Mouse (Mus musculus) right cerebral cortex, postnatal 4 days (tissue): Measurements from ENCODE around the gene Pelo.
A peak's percentile ranks its signal among the peaks of the same experiment; 100 is the strongest.

Experiments used
- DNase-seq: peaks from one replicate; pipeline ENCODE4 v3.0.0-alpha.2; 2022

Gene Pelo

DNA sequence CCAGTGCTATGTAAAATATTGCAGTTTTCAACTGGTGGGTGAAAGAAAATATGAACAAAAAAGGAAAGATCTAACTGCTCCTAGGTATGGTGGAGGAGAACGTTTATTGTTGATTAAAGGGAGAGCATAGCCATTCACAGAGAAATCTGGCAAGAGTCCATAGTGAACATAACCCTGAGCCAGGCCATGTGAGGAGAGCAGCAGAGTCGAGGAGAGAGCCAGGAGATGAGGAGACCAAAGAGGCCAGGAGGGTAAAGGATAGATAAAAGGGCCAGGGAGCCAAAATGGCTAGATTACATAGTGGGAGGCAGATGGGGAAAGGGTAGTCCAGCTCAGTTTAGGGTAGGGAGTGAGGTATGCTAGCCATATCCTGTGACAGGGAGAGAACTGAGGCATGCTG, 6.2 kb upstream of the Pelo start:
- no peak for DNase-seq

DNA sequence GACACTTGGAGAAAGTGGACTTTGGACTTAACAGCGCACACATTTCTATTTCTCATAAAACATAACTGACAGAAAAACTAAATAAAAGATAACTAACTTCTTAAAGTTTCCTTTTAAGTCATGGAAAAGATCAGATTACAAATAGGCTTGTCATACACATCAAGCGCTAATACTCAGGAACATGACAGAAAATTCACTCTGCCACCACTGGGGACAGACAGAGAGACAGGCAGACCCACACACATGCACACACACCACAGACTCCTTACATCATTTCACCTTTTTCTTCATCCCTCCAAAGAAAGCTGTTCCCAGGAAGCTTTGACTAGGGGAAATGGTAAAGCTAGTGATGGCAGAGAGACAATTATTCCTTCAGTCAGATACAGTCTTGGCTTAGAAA, 5.4 kb upstream of the Pelo start:
- DNase-seq, result no peak

DNA sequence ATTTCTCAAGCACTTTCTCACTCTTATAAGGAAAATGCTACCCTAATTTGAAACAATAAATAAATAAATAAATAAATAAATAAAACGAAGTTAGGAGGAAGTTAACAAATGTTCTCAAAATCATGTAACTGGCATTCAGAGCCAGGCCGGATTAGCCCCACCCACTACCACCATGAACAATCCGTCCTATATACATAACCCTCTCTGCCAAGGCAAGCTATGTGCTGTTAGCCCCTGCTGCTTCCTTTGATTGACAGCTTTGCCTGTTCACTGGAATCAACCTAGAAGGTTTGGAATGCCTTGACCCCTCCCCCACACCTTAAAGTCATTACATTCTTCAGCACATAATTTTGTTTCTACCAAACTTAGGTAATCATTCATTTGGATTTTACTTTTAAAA, 1.5 kb upstream of the Pelo start:
- DNase-seq, result no peak

DNA sequence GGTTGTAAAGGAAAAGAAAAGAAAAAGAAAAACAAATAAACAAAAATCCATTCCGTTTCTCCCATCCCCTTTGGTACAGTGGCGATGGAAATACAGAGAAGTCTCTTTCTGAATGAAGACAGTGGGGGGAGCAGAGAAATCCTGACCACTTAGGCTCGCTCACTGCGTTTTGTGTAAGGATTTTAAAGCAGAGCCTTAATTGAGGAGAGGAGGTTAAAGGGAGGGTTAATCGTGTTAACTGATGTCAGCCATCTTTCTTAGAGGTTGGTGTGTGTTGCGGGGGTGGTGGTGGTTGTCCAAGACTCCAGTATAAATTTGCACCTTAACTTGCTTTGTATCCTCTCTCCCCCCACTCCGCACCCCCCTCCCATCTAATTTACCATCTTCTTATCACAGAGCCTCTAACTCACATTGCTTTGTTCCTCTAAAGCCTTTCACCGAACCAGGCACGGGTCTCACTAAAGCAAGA, 1.0 kb upstream of the Pelo start:
- DNase-seq, result no peak

DNA sequence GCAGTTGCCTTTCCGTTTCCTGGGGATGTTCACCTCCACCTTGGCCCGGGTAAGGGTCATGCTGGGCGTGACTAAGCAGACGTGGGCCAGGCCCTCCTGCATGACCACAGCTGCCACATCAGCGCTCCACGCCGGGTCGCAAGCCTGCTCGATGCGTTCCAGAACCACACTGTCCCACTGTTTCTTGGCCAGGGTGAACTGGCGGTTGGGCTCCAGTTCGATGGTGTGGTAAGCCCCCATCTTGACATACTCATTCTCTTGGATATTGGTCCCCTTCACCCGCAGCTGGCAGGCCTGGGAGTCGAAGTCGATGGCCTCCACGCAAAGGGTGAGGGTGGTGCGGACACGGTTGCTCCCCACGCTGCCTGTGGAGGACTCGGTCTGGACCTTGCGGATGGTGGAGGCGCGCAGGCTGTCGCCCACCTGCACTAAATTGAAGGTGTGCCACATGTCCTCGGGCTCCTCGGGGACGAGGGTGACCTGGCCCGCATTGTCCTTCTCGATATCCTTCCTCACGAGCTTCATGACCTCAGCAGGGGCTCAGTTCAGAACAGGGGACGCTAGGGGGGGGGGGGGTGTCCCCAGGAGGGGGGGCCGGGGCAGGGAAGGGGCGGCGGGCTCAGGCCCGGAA, 476 bp downstream of the Pelo start:
- peak; percentile 22 for DNase-seq

DNA sequence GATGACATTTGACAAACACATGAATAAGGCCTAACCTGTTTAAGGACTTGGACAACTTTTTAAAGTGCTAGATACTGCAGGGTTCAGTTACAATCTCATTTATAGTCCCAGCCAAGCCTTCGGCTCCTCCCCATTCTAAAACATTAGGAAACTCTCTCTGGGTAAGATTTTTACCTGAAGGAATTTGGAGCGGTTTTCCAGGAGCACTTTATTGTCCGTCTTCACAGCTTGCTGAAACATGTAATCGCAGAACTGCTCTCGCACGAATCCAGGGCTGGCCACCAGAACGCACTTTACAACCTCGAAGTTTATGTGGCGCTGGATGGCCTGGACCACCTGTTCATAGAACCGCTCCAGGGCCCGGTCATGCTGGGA, 979 bp downstream of the Pelo start:
- no peak for DNase-seq

DNA sequence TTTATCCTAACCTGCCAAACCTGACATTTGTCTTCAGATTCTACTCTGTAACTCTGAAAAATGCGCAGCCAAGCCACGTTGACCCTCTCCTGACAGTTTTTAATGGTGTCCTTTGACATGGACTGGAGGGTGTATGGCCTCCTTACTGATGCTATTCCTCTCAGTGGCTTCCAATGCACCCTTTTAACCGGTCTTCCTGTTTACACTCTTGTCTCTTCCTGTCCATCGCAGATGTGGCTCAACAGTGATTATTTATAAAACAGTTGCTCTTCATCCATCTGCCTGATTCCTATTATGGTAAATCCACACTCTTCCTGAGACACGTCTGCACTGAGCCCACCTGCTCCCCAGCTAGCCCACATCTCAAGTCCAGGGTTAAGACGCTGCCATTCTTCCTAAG, 4.0 kb downstream of the Pelo start:
- no peak for DNase-seq

DNA sequence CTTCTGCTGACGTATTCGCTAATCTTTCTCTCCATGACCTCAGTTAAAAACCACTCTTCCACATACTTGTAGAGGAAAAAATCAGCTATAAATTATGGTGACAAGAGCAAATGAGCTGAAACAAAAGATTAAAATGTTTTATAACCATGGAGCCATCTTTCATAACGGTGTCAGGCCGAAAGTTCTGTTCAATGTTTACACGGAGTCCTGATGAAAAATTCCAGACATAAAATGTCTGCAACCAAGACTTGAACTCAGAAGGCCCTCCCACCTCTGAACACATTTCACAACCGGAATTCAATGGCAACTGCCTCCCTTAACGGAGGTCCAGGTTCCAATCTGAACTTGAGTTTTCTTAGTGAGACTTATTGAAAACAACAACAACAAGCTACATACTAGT, 7.6 kb downstream of the Pelo start:
- no peak for DNase-seq

DNA sequence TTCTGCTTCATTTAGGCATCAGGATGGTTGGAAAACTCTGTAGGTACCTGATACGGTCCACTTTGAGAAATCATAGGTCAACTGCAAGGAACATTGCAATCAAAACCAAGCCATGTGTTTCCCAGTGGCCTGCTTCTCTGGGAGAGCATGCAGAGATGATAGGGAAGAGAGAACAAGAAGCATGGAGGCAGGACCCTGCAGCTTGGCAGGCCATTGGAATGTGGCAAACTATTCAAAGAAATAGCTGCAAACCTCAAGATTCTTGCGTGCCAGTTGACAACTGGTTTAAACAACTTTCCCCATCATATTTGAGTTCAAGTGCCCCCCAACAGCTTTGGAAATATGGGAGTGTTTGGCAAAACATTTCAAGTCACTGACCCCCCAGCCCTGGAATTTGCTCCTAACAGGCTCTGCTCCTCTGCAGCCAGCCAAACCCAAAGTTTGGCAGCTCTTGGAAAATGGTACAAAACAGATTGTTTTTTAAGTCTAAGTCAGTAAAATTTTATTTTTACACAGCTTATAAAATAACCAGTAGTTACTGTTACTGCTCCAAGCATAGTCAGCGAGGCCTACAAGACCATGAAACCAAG, 9.9 kb downstream of the Pelo start:
- no peak for DNase-seq

DNA sequence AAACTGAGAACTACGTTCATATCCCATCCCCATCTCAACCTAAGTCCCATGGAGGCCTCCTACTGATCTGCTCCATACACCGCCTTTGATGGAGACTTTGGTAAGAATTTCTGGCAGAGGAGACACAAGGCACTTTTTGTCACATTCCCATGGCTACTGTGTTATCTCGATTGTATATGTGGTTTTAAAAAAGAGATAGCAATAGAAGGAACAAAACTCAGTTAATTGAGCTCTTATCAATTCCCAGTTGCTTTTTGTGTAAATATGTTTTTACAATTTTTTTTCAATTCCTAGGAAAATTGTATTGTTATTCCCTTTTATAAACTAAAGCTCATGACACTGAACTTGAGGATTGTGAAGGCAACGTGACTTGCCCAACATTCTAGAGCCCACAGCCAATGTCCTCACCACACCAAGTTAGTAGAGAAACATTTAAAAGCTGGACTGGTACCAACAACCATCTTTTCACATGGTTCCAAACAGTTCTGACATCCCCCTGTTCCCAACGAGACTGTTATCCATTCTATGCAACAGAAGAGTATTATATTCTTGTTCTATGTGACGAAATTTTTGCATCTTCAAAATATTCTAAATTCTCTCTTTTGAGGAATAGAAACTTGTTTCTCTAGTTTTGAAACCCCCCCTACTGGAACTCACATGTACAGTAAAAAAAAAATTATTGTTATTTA, 10.8 kb downstream of the Pelo start:
- no peak for DNase-seq

DNA sequence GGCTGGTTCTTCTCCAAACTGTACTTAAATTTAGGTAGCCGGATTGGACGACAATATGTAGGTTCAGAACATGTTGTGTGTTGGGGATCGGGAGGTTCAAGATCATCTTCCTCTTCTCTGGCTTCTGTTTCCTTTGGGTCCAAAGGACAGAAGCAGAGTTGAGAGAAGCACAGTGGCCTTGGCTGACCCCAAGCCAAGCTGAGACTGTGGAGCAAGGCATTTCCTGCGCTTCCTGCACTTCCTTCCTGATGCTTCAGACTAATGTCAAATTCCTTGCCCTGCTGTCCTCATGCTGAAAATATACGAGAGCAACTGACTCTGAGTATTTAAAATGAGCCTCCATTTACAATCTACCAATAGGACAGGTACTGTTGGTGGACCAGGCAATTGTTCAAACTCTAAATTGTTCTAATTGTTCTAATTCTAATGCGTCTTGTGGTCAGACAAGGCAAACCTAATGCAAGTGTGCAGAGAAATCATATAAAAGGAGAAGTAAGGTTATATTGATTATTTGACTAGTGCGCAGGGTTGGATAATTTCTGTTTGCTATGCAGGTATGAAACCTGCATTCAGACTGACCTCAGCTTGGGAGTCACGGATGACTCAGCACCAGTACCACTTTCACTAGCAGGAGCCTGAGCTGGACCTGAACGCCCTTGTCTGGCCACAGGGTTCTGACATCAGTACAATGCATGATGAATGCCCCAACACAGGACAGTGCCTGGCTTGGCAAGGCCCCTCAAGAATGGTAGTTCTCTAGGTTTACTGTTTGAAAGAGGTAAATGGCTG, 12.4 kb downstream of the Pelo start:
- DNase-seq, result no peak

DNA sequence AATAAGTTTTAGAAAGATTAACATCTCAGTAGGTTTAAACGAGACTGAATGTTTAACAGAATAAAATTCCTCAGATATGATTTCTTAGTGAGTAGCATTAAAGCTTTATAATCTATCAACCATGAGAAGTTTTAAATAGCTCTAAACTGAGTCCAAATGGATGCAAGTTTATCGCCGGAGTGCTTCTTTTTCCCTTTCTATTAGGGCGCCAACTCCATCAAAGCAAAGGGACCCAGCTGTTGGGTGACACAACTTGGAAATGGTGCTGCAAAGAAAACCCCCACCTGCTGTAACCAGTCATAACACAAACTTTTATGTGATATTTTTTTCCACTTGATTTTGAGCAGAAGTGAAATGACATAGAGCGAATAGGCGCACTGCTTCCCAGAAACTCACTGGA, 17.6 kb downstream of the Pelo start:
- no peak for DNase-seq

DNA sequence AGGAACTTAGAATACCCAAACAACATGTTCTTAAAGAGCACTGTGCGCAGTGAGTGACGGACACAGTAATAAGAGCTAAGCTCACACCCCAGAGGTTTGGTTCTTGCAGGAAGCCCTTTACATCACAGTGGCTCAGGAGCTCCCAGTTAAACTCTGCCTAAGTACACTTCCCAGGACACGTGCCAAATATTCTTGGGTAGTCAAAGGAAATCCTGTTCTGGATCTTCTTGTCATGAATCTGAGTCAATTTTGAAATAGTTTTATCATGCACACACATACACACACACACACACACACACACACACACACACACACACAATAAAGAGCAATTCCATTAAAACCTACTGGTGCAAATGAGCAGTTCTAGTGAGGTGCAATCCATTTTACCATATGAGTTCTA, 18.6 kb downstream of the Pelo start:
- DNase-seq, result no peak

DNA sequence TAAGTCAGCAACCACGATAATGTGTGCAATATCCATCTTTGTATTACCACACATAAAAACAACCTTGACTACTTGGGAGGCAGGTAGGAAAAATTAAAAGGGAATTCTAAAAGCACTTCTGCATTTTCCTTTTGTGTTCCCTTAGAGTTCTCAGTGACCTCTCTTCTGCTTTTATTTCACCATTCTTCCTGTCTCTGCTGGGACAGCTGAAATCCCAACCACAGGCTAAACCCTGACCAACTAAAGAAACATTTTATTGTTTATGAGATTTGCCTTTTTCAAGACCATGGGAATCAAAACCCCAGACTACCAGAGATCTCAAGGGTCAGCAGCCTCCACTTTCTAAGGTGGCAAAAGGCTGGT, 22.0 kb downstream of the Pelo start:
- no peak for DNase-seq

DNA sequence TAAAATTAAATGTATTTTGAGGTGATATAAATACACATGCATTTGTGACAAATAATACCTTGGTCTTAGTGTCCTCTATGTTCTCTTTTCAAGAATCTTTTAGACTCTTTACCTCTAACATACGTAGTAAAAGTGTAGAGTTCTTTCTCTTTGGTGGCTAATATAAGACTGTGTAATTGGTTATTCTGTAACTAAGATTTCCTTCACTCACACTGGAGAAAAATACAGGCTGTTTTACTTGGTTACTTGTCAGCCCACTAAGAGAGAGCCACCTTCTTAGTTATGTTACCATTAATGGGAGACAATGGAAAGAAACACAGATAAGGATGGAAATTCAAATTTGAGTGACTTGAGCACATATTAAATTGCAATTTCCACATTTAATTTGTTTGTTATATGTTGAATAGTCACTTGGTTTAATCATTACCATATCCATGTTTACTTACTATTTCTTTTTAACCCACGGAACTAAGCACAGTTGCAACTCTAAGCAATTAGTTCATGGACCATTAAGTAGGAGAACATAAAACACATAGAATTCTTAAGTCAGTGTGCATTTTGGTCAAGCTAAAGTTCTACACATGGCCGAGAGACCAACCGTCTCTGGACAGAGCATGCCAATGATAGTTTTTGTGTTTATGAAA, 22.5 kb downstream of the Pelo start:
- no peak for DNase-seq

DNA sequence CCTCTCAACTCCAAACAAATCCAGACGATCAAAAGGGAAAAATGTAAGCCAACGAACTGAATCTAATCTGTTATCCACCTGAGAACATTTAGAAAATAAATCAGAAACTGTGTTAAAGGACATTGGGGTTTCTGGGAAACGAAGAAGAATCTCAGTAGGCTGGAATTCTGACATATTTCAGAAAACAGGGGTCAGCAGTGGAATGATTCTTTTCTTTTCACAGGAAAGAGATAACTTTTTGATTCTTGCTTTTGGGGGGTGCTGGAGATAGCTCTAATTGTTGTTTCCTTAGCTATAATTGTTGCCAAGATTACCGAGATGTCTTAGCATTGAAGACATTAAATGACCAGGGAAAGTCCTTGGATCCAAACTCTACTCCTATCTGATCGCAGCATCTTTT, 32.4 kb downstream of the Pelo start:
- DNase-seq, result no peak

DNA sequence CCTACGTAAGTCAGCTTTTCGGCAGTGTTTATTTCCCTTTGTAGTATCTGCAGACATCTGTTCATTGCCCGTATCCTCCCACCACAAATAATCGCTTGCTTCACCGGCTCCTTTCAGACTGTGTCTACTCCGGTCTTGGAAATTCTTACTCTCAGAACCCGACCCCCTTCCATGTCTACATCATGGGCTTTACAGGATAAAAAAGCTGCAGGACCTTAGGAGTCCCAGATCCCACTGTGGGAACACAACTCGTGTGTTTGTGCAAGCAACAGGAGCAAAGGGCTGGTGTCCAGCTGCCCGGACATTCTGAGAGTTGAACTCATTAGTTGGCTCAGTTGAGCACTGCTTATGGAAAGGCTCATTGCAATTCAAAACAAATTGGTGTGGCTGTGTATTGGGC, 35.2 kb downstream of the Pelo start:
- no peak for DNase-seq

DNA sequence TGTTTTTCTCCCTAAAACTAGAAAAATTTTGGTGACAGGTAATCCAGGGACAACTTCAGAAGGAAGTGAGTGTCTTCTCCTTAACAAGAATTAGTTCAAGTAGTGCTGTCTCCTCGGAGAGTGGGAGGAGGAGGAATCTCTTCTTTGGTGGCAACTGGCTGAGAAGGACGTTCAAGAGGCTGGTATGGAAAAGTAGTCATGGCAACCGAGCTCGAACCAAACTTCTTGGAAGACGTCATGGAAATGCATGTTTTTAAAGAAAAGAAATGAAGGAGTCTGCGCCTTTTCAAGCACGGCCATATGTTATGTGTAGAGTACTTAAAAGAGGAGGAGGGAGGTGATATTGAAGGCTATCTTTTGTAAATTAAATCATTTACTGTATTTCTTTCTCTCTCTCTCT, 37.4 kb downstream of the Pelo start:
- no peak for DNase-seq

DNA sequence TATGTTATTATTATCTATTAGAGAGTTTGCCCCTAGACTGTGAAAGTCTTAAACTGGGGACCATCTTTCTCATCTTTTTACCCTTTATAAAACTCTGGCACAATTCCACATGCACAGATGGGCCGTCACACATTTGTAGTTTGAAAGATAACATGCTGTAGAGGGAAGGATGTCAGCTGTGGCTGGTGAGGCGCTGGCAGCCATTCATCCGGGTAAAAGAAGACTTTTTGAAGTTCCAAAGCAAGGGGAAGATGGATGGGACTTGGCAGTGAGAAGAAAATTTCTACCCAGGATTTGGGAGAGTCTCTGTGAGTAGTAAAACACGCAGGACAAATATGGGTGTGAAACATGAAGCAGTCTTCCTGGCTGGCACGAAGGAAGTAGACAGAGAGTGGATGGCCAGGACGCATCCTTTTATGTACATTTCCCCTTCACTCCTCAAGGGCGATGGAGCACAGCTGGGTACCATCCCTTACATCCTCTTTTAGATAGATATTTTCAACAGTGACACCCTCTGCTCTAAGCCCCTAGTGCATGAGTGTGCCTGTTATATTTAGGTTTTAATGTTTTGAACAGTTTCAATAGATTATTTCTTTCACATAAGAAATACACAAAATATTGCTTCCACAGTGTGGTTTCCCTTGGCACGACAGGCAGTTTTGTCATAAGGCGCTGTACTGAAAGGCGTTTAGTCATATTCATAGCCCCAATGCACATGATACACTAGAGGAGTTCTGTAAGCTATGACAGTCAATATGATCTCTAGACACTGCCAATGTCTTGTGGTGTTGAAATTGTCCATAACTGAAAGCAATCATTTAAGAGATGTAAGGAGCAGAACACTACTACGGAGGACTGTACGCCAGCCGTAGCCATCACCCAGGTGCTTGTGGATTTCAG, 39.1 kb downstream of the Pelo start:
- DNase-seq, result peak; percentile 51

DNA sequence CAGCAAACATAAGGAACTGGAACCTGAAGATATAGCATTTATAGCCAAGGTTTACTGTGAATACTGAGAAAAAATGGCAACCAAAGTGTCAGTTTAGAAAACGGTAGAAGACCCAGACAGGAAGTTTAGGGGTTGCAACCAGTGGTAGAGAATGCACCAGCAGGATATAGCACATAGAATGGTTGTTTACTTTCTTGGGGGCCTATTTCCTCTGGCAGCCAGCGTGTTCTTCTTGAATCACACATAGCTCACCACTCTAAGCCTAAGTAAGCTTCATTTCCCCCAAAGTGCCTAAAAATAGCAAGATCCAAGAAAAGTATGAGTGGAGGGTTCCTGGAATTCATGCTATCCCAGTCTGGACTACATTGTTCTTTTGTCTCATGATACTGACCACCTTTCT, 47.3 kb downstream of the Pelo start:
- no peak for DNase-seq
